Mouse (Mus musculus): ENCODE data around the gene Nme9. TPM values are rescaled to one million over a fixed set of nuclear protein-coding genes. Genes with fewer than 3 reads are reported as not detected.

Nme9 gene
- polyA plus RNA-seq (2012; rRNA removed) (0.03 and 0.11 TPM in 2 replicates), polyA plus RNA-seq (2014; fragmentation: Nextera tagmentation; extraction: Ambion mirVana) (not detected in 2 replicates)

- Histone ChIP-seq H3K4me2 (ENCODE audit: low read depth) (no peak within 1 kb of the TSS), H3K36me3 (replicated peaks; ENCODE audit: control insufficient read depth, insufficient read depth, low read depth) (no peaks in the 10 kb centered on the region), H3K9ac (replicated peaks) (no peak within 1 kb of the TSS), H3K4me3 (ENCODE audit: insufficient read depth in 1 of 2, low read depth in 2 of 2, low read length in 2 of 2) (no peak within 1 kb of the TSS), H3K27ac (no peak within 1 kb of the TSS), H3K4me1 (replicated peaks; ENCODE audit: control insufficient read depth in 2 of 2, insufficient read depth in 2 of 2, low read length in 1 of 2) (no peaks in the 10 kb centered on the region), H3K9me3 (ENCODE audit: control insufficient read depth, low read length) (no peaks in the 10 kb centered on the region), H3K27me3 (ENCODE audit: control insufficient read depth, insufficient read depth, low read length) (peaks cover 10% of the 10 kb centered on the region)
- no peak for DNase-seq (ENCODE audit: low read depth in 3 of 3, low spot score in 3 of 3)
- 11% methylated on average over 14 of the region's 14 CpGs for WGBS (ENCODE audit: insufficient replicate concordance)
- TF ChIP-seq CTCF (IDR thresholded peaks at IDR 0.05; ENCODE audit: low read depth) (no peak), EP300 (IDR thresholded peaks at IDR 0.05; ENCODE audit: low read depth) (no peak)
- no peak for ATAC-seq (ENCODE audit: insufficient read depth)
Measured at GRCm38 (mm10) chr9:99451161-99451560, at the start of gene Nme9. Gene Nme9, plus strand, starts transcription at chr9:99451475.

DNA sequence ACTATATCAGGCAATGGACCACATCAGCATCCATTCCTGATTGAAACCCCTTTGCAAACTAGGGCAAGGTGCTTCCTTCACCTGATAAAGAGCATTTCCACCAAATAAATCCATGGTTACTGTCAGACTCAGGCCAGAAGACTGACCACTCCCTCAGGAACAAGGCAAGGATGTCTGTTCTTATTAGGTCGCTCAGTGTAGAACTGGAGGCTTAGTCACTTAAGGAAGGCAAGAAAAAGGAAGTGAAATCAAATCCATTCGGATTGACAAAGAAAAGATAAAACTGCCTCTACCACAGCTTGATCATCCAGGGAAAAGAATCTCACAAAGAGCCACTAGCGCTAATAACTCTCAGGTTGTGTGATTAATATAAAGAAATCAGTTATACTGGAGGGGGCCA is 42.0 kb upstream of the Nme9 start:
- Histone ChIP-seq H3K4me2 (ENCODE audit: low read depth) (no peak overlapping the region), H3K27ac (no peak overlapping the region), H3K27me3 (ENCODE audit: control insufficient read depth, insufficient read depth, low read length) (no peaks in the 10 kb centered on the region), H3K9ac (replicated peaks) (no peak overlapping the region), H3K36me3 (replicated peaks; ENCODE audit: control insufficient read depth, insufficient read depth, low read depth) (no peaks in the 10 kb centered on the region), H3K4me1 (replicated peaks; ENCODE audit: control insufficient read depth in 2 of 2, insufficient read depth in 2 of 2, low read length in 1 of 2) (peaks cover 0 to 4% of the 10 kb centered on the region in 2 experiments; a peak in 1 of 4 replicates), H3K4me3 (ENCODE audit: insufficient read depth in 1 of 2, low read depth in 2 of 2, low read length in 2 of 2) (no peak overlapping the region), H3K9me3 (ENCODE audit: control insufficient read depth, low read length) (no peaks in the 10 kb centered on the region)
- no peak for TF ChIP-seq CTCF (IDR thresholded peaks at IDR 0.05; ENCODE audit: low read depth)
- no peak for TF ChIP-seq EP300 (IDR thresholded peaks at IDR 0.05; ENCODE audit: low read depth)
- no peak for ATAC-seq (ENCODE audit: insufficient read depth)
- WGBS (ENCODE audit: insufficient replicate concordance), result 47% methylated on average over 3 of the region's 3 CpGs
- DNase-seq (ENCODE audit: low read depth in 3 of 3, low spot score in 3 of 3), result no peak

DNA sequence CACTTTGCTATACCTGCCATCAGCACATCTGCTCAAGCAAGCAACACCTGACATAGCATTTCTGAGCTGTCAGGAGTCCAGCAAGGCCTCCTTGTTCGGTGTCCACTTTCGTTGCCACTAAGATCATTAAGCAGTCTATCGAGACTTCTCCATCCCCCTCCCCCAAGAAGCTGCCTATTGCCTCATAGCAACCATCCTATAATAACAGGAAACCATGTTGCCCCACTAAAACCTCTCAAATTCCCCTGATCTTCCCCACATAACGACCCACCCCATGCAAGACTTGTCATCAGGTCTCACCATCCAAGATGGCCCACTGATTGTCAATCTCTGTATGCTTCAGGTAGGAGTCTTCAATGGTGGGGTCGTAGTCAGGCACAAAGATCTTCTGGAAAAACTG is 40.2 kb upstream of the Nme9 start:
- Histone ChIP-seq H3K27me3 (ENCODE audit: control insufficient read depth, insufficient read depth, low read length) (no peaks in the 10 kb centered on the region), H3K36me3 (replicated peaks; ENCODE audit: control insufficient read depth, insufficient read depth, low read depth) (no peaks in the 10 kb centered on the region)

DNA sequence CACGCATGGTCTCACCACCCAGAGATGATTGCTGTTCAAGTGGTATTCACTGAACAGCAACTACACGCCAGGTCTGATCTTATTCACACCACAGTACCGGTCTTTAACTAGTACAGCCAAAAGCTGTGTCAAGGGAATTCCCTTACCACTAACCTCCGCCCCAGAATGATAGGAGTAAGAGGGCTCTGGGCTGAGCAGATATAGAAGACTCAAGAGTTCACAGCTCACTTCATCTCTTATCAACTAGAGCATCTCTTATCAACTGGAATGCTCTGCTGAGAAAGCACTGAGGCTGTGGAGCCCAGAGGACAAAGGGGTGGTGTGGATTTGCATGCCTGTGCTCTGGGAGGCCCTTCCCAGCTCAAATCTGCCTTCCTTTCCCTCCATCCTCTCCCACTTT is 39.5 kb upstream of the Nme9 start:
- no peak overlapping the region for H3K4me2 ChIP-seq (ENCODE audit: low read depth)
- no peaks in the 10 kb centered on the region for H3K36me3 ChIP-seq (replicated peaks; ENCODE audit: control insufficient read depth, insufficient read depth, low read depth)
- DNase-seq (ENCODE audit: low read depth in 3 of 3, low spot score in 3 of 3) (no peak), ATAC-seq (ENCODE audit: insufficient read depth) (no peak)
- H3K27ac ChIP-seq, result no peak overlapping the region
- no peaks in the 10 kb centered on the region for H3K9me3 ChIP-seq (ENCODE audit: control insufficient read depth, low read length)
- no peak overlapping the region for H3K4me3 ChIP-seq (ENCODE audit: insufficient read depth in 1 of 2, low read depth in 2 of 2, low read length in 2 of 2)
- H3K27me3 ChIP-seq (ENCODE audit: control insufficient read depth, insufficient read depth, low read length), result no peaks in the 10 kb centered on the region
- 48% methylated on average over 4 of the region's 4 CpGs for WGBS (ENCODE audit: insufficient replicate concordance)
- TF ChIP-seq EP300 (IDR thresholded peaks at IDR 0.05; ENCODE audit: low read depth) (no peak), CTCF (IDR thresholded peaks at IDR 0.05; ENCODE audit: low read depth) (no peak)
- no peak overlapping the region for H3K9ac ChIP-seq (replicated peaks)
- peaks cover 0 to 9% of the 10 kb centered on the region in 2 experiments; a peak in 3 of 4 replicates for H3K4me1 ChIP-seq (replicated peaks; ENCODE audit: control insufficient read depth in 2 of 2, insufficient read depth in 2 of 2, low read length in 1 of 2)

More for the DNA sequence above, 40.2 kb upstream of the Nme9 start:
- H3K4me1 ChIP-seq (replicated peaks; ENCODE audit: control insufficient read depth in 2 of 2, insufficient read depth in 2 of 2, low read length in 1 of 2), result peaks cover 0 to 4% of the 10 kb centered on the region in 2 experiments; a peak in 1 of 4 replicates
- no peak overlapping the region for H3K27ac ChIP-seq
- WGBS (ENCODE audit: insufficient replicate concordance), result 66% methylated on average over 5 of the region's 5 CpGs
- DNase-seq (ENCODE audit: low read depth in 3 of 3, low spot score in 3 of 3) (no peak), ATAC-seq (ENCODE audit: insufficient read depth) (no peak)
- no peak overlapping the region for H3K4me2 ChIP-seq (ENCODE audit: low read depth)
- TF ChIP-seq CTCF (IDR thresholded peaks at IDR 0.05; ENCODE audit: low read depth), result no peak
- TF ChIP-seq EP300 (IDR thresholded peaks at IDR 0.05; ENCODE audit: low read depth), result no peak
- no peak overlapping the region for H3K9ac ChIP-seq (replicated peaks)
- no peak overlapping the region for H3K4me3 ChIP-seq (ENCODE audit: insufficient read depth in 1 of 2, low read depth in 2 of 2, low read length in 2 of 2)
- no peaks in the 10 kb centered on the region for H3K9me3 ChIP-seq (ENCODE audit: control insufficient read depth, low read length)

GRCm38 (mm10) chr9:99416809-99417208 is 34.5 kb upstream of the Nme9 start:
- Histone ChIP-seq H3K4me3 (ENCODE audit: insufficient read depth in 1 of 2, low read depth in 2 of 2, low read length in 2 of 2) (no peak overlapping the region), H3K27me3 (ENCODE audit: control insufficient read depth, insufficient read depth, low read length) (no peaks in the 10 kb centered on the region; the same call in 1 of the 2 replicates), H3K4me2 (ENCODE audit: low read depth) (no peak overlapping the region), H3K4me1 (replicated peaks; ENCODE audit: control insufficient read depth in 2 of 2, insufficient read depth in 2 of 2, low read length in 1 of 2) (peaks cover 0 to 10% of the 10 kb centered on the region in 2 experiments; a peak in 3 of 4 replicates), H3K9me3 (ENCODE audit: control insufficient read depth, low read length) (no peaks in the 10 kb centered on the region), H3K27ac (no peak overlapping the region), H3K9ac (replicated peaks) (no peak overlapping the region), H3K36me3 (replicated peaks; ENCODE audit: control insufficient read depth, insufficient read depth, low read depth) (no peaks in the 10 kb centered on the region)
- 73% methylated on average over 3 of the region's 3 CpGs for WGBS (ENCODE audit: insufficient replicate concordance)
- no peak for DNase-seq (ENCODE audit: low read depth in 3 of 3, low spot score in 3 of 3)
- TF ChIP-seq EP300 (IDR thresholded peaks at IDR 0.05; ENCODE audit: low read depth), result no peak
- ATAC-seq (ENCODE audit: insufficient read depth), result no peak

Measured in liver, embryonic 14.5 days (tissue).